Mouse (Mus musculus) MEL (cell line): Measurements from ENCODE around the gene Thumpd1.

Experiments used
- BHLHE40 ChIP-seq: IDR thresholded peaks from 2 replicates; pipeline ENCODE4 v1.6.1; 2012; ENCODE audit warnings: low read depth, mild to moderate bottlenecking, inconsistent platforms, low read length, improper control_type of control experiment, borderline replicate concordance
- CTCF ChIP-seq, 3 experiments: IDR thresholded peaks in 2 of 3; conservative IDR thresholded peaks in 1 of 3; 2 replicates each; pipeline ENCODE4 v1.5.1; 2011 to 2012; ENCODE audit warnings: low read length in 3 of 3, low read depth in 2 of 3, mild to moderate bottlenecking in 2 of 3, improper control_type of control experiment in 1 of 3, inconsistent platforms in 1 of 3, mixed read lengths in 1 of 3, moderate library complexity in 1 of 3; ENCODE audit not compliant: control insufficient read depth in 1 of 3, insufficient read depth in 1 of 3, poor library complexity in 1 of 3, severe bottlenecking in 1 of 3
- GABPA ChIP-seq: IDR thresholded peaks from 2 replicates; pipeline ENCODE4 v1.6.1; 2012; ENCODE audit warnings: low read depth, mild to moderate bottlenecking, inconsistent platforms, low read length, improper control_type of control experiment, moderate library complexity
- MAFK ChIP-seq: IDR thresholded peaks from 2 replicates; pipeline ENCODE4 v1.6.1; 2011; ENCODE audit warnings: low read depth, mild to moderate bottlenecking, low read length, improper control_type of control experiment, borderline replicate concordance
- POLR2A ChIP-seq, 2 experiments: IDR thresholded peaks; 2 replicates each; pipeline ENCODE4 v1.6.1; 2011 to 2012; ENCODE audit warnings: low read length in 2 of 2, mild to moderate bottlenecking in 2 of 2, control low read depth in 1 of 2, improper control_type of control experiment in 1 of 2, low read depth in 1 of 2, moderate library complexity in 1 of 2; ENCODE audit not compliant: control insufficient read depth in 1 of 2, insufficient read depth in 1 of 2, poor library complexity in 1 of 2
- SMC3 ChIP-seq: IDR thresholded peaks from 2 replicates; pipeline ENCODE4 v1.6.1; 2011; ENCODE audit warnings: low read depth, low read length, improper control_type of control experiment
- ZKSCAN1 ChIP-seq: IDR thresholded peaks from 2 replicates; pipeline ENCODE4 v1.6.1; 2012; ENCODE audit warnings: low read depth, mild to moderate bottlenecking, inconsistent platforms, low read length, improper control_type of control experiment, moderate library complexity

DNA sequence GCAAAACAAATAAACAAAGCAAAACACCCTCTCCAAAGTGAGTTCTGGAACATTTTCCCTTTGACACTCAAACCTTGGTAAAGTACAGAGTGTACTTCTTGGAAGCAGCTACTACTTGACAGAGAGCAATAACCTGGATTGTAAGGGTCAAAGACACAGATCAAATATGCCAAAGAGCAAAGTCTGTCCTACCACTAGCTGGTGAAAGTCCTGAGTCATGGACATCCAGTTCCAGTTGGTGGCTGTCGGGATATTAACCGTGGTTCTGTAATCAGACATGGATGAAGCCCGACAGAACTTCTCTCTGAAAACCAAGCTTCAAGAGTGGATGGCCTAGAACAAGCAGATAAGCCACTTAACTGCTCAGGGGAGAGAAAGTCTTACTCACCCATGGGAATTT is 52.7 kb downstream of the Thumpd1 start:
- TF ChIP-seq SMC3 (no peak), MAFK (no peak), GABPA (no peak), BHLHE40 (no peak), CTCF (IDR thresholded peaks at IDR 0.05 in 2 of 3, conservative IDR thresholded peaks at IDR 0.05 in 1 of 3; ENCODE audit: control insufficient read depth in 1 of 3, insufficient read depth in 1 of 3, low read depth in 2 of 3, low read length in 3 of 3, poor library complexity in 1 of 3, severe bottlenecking in 1 of 3) (no peak), POLR2A (IDR thresholded peaks at IDR 0.05; ENCODE audit: control insufficient read depth in 1 of 2, insufficient read depth in 1 of 2, low read depth in 1 of 2, low read length in 2 of 2, poor library complexity in 1 of 2) (no peak), ZKSCAN1 (no peak)
